Mouse (Mus musculus): ENCODE data around the gene Prss40.
"Not testable (repeated sequence)": the region's sequence is repeated elsewhere in the genome, so short reads cannot be mapped to it uniquely, and the experiment has no call there.

DNA sequence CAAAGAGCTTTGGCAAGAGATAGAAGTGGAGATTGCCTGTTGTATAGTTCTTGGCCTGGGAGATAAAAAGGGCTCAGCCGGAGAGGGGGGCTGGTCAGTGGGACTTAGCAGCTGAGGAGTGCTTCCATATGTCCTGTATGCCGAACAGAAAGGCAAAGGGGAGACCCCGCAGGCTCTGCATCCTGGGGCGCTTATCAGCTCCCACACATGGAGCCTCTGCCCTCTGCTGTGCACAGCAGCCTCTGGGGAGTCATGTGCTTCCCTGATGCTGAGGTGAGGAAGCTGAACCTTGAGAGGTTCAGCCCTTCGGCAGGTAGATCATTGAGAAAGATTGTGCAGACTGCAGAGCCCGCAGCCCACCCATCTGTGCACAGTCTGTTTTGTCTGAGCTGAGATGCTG lies 43.4 kb downstream of the Prss40 start:
- TF ChIP-seq GATA1 (IDR thresholded peaks at IDR 0.05; ENCODE audit: borderline replicate concordance, low read length); FLI1 (IDR thresholded peaks at IDR 0.05; ENCODE audit: low read length): not testable (repeated sequence)

Measured in megakaryocyte, embryonic 14.5 days (primary cell).